Mouse (Mus musculus) heart, embryonic 10.5 days (tissue): Measurements from ENCODE around the gene Ccdc170. TPM values are rescaled to one million over a fixed set of nuclear protein-coding genes. Genes with fewer than 3 reads are reported as not detected.

Experiments
- polyA plus RNA-seq: library from polyadenylated mRNA; unstranded; fragments of >200 nt; fragmentation: Nextera tagmentation; extraction: Ambion mirVana; gene quantifications from 2 replicates; pipeline ENCODE4 v1.2.1, GENCODE M21; 2016

Gene Ccdc170
- polyA plus RNA-seq, 1 experiment from 2014 or later, result not detected

Other genes with a start within 250 kb of the Ccdc170 start
- 49.6 and 60.0 TPM in 2 replicates for gene Akap12, start 216.1 kb upstream of the Ccdc170 start, polyA plus RNA-seq
- 14.1 and 15.6 TPM in 2 replicates for gene Zbtb2, start 94.4 kb upstream of the Ccdc170 start, polyA plus RNA-seq
- gene Rmnd1, start 50.1 kb upstream of the Ccdc170 start, polyA plus RNA-seq, result 74.9 and 90.0 TPM in 2 replicates
- gene Armt1, start 50.0 kb upstream of the Ccdc170 start, polyA plus RNA-seq, result 20.4 and 22.4 TPM in 2 replicates
- 0.64 and 0.68 TPM in 2 replicates for gene Esr1, start 129.1 kb downstream of the Ccdc170 start, polyA plus RNA-seq